Mouse (Mus musculus) gastrocnemius, adult 18-20 months (tissue): ENCODE results near the gene Usp17le. TPM values are rescaled to one million over a fixed set of nuclear protein-coding genes. Genes with fewer than 3 reads are reported as not detected.
"Not testable (repeated sequence)": the region's sequence is repeated elsewhere in the genome, so short reads cannot be mapped to it uniquely, and the experiment has no call there.

ENCODE experiments used
- DNase-seq: peaks from one replicate; pipeline ENCODE4 v3.0.0; 2021; ENCODE audit warnings: low spot score
- long read RNA-seq, 2 experiments: library from polyadenylated mRNA; stranded (forward); transcript quantifications; one replicate each; pipeline ENCODE4 v2.0.0; 2021
- total RNA-seq, 2 experiments: library from RNA; stranded (reverse); gene quantifications; 2 replicates each; pipeline ENCODE4 v1.2.3; 2021

Gene Usp17le
- total RNA-seq, result not detected
- long read RNA-seq, experiment 1, result 0 reads
- long read RNA-seq, experiment 2, result 0 reads

- DNase-seq, result not testable (repeated sequence)
These were observed at the start of gene Usp17le for GRCm38 (mm10) chr7:104777370-104777769. TSS of gene Usp17le (minus strand) at chr7:104777470.

- DNase-seq, result not testable (repeated sequence)
These were observed 33.1 kb upstream of the Usp17le start for GRCm38 (mm10) chr7:104810335-104810734.

GRCm38 (mm10) chr7:104790796-104791195 is 13.5 kb upstream of the Usp17le start:
- DNase-seq, result no peak

Other genes starting within 250 kb of the Usp17le start
- gene Olfr651, start 227.3 kb downstream of the Usp17le start, total RNA-seq, result not detected
- gene Olfr652, start 216.6 kb downstream of the Usp17le start, total RNA-seq, result not detected
- not detected for gene Olfr653, start 200.2 kb downstream of the Usp17le start, total RNA-seq
- gene Olfr654, start 190.4 kb downstream of the Usp17le start, total RNA-seq, result not detected
- not detected for gene Olfr655, start 175.7 kb downstream of the Usp17le start, total RNA-seq
- gene Olfr656, start 163.5 kb downstream of the Usp17le start, total RNA-seq, result not detected
- not detected for gene Olfr657, start 152.7 kb downstream of the Usp17le start, total RNA-seq
- not detected for gene Olfr658, start 130.2 kb downstream of the Usp17le start, total RNA-seq
- gene Olfr659, start 110.7 kb downstream of the Usp17le start, total RNA-seq, result not detected
- not detected for gene Olfr661, start 91.0 kb downstream of the Usp17le start, total RNA-seq
- not detected for gene Usp17lb, start 65.1 kb upstream of the Usp17le start, total RNA-seq
- gene Usp17la, start 79.5 kb upstream of the Usp17le start, total RNA-seq, result not detected
- not detected for gene Olfr665, start 100.6 kb upstream of the Usp17le start, total RNA-seq
- not detected for gene Olfr666, start 118.5 kb upstream of the Usp17le start, total RNA-seq
- not detected for gene Olfr667, start 144.0 kb upstream of the Usp17le start, total RNA-seq
- gene Olfr668, start 150.6 kb upstream of the Usp17le start, total RNA-seq, result not detected
- not detected for gene Olfr669, start 156.8 kb upstream of the Usp17le start, total RNA-seq
- not detected for gene Olfr670, start 185.2 kb upstream of the Usp17le start, total RNA-seq
- gene Olfr671, start 201.7 kb upstream of the Usp17le start, total RNA-seq, result not detected
- gene Olfr672, start 224.6 kb upstream of the Usp17le start, total RNA-seq, result not detected